Mouse (Mus musculus) intestine, embryonic 14.5 days (tissue): ENCODE data around the gene Gjb5. TPM values are rescaled to one million over a fixed set of nuclear protein-coding genes. Genes with fewer than 3 reads are reported as not detected.
A peak's percentile ranks its signal among the peaks of the same experiment; 100 is the strongest.

Experiments used
- ATAC-seq: fragments of 200-750 bp; cut with Nextera tagmentation; replicated peaks from 2 replicates; pipeline ENCODE4 v1.8.0; 2017; ENCODE audit warnings: low read depth, moderate number of reproducible peaks, moderate TSS enrichment, moderate library complexity; ENCODE audit not compliant: low FRiP score, low TSS enrichment
- DNase-seq: peaks from one replicate; pipeline ENCODE4 v3.0.0-alpha.2; 2018; ENCODE audit warnings: low spot score
- H3K27ac ChIP-seq: fragments of 300-500 bp; sonication (generic); 2 replicates; pipeline ENCODE4 v1.5.1; 2014; ENCODE audit warnings: low read depth, mild to moderate bottlenecking, control low read depth
- H3K27me3 ChIP-seq: fragments of 300-500 bp; sonication (generic); replicated peaks from 2 replicates; pipeline ENCODE4 v1.6.1; 2014; ENCODE audit warnings: low read length, control low read depth; ENCODE audit not compliant: control insufficient read depth, insufficient read depth
- H3K36me3 ChIP-seq: fragments of 300-500 bp; sonication (generic); 2 replicates; pipeline ENCODE4 v1.6.1; 2014; ENCODE audit warnings: low read length, control low read depth; ENCODE audit not compliant: control insufficient read depth, insufficient read depth
- H3K4me1 ChIP-seq: fragments of 300-500 bp; sonication (generic); replicated peaks from 2 replicates; pipeline ENCODE4 v1.6.1; 2014; ENCODE audit warnings: low read length, control low read depth, mixed read lengths; ENCODE audit not compliant: control insufficient read depth, insufficient read depth
- H3K4me2 ChIP-seq: fragments of 300-500 bp; sonication (generic); 2 replicates; pipeline ENCODE4 v1.6.1; 2014; ENCODE audit warnings: low read length
- H3K4me3 ChIP-seq: fragments of 300-500 bp; sonication (generic); 2 replicates; pipeline ENCODE4 v1.5.1; 2014; ENCODE audit warnings: low read depth, low read length, control low read depth, mixed read lengths
- H3K9ac ChIP-seq: fragments of 300-500 bp; sonication (generic); 2 replicates; pipeline ENCODE4 v1.6.1; 2014; ENCODE audit warnings: mild to moderate bottlenecking, low read length
- H3K9me3 ChIP-seq: fragments of 300-500 bp; sonication (generic); 2 replicates; pipeline ENCODE4 v1.6.1; 2016; ENCODE audit warnings: low read length, control low read depth; ENCODE audit not compliant: control insufficient read depth
- WGBS: fragments of 180-500 bp; shearing (Covaris S2); extraction: QIAGEN DNeasy Blood & Tissue Kit; methylation state at CpG from one replicate; pipeline ENCODE4 v1.1.7; 2014; 5-methylcytosine and 5-hydroxymethylcytosine counted together
- polyA plus RNA-seq: library from polyadenylated mRNA; unstranded; fragments of >200 nt; fragmentation: Nextera tagmentation; extraction: Ambion mirVana; gene quantifications from 2 replicates; pipeline ENCODE4 v1.2.1, GENCODE M21; 2014

Gene Gjb5
- polyA plus RNA-seq: 0.37 and 0.38 TPM in 2 replicates

DNA sequence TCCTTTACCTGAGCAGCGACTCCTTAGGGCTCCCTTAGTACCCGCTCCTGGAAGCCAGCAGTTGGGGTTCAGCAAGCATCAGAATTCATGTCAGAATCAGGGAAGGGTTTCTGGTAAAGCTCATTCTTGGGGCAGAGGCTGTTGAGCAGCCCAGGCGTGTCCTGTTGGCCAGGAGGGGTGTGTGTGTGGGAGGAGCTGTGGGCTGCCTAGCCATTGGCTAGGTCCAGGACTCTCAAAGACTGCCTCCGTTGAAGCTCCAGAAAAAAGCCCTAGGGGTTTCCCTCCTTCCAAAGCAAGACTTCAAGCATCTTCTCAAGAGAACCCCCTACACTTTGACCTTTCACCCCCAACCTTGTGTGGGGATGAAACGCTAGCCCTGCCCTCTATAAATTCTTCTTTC, at the start of gene Gjb5:
TSS of gene Gjb5 (minus strand) at position 164 of the 400 bp plus-strand sequence.
- Histone ChIP-seq H3K27me3 (no peaks in the 10 kb centered on the region), H3K4me3 (no peak within 1 kb of the TSS), H3K9me3 (no peaks in the 10 kb centered on the region), H3K9ac (no peak within 1 kb of the TSS), H3K4me2 (peak within 1 kb of the TSS; percentile 29), H3K4me1 (peaks cover 8% of the 10 kb centered on the region), H3K36me3 (no peaks in the 10 kb centered on the region), H3K27ac (no peak within 1 kb of the TSS)
- 21% methylated on average over 5 of the region's 5 CpGs for WGBS
- no peak for DNase-seq
- peak; percentile 65; the same call in 1 of the 2 replicates for ATAC-seq

DNA sequence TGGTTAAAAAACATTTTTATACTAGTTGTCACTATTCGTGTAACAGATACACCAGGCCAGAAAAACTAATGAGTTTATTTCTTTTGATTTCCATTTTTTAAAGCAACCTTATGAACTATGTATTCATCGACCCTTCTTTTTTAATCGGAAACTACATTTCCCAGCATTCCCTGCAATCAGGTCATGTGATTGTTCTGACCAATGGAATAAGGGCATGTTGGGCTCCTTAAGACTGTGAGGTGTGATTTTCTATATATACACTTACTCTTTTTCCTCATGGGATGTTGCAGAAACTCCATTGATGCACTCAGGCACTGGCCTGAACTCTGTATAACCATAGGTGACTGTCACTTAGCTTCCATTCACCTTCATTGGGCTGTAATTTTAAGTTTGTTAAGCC, 44.6 kb upstream of the Gjb5 start:
- Histone ChIP-seq H3K27ac (no peak overlapping the region), H3K4me2 (no peak overlapping the region), H3K9ac (no peak overlapping the region), H3K4me1 (no peaks in the 10 kb centered on the region), H3K9me3 (no peaks in the 10 kb centered on the region), H3K4me3 (no peak overlapping the region), H3K36me3 (no peaks in the 10 kb centered on the region), H3K27me3 (no peaks in the 10 kb centered on the region)
- no peak for DNase-seq
- no peak for ATAC-seq
- WGBS: 72% methylated on average over 3 of the region's 3 CpGs

DNA sequence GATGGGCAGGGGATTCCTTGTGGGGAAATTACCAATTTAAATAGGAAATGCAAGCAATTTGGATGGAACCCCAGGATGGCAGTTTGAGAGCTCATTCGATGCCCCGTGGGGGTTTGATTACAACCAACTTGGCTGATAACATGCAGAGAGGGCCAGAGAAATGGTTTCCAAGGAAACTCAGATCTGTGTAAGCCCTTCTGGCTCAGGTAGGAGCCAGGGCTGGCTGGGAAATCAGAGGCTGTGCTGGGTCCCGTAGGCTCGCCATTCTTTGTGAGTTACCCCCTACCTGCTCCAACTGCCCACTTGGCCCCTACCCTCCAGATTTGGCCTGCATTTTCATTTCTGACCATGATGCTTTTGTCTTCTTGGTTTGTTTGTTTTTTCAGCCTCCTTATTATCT, 44.2 kb upstream of the Gjb5 start:
- WGBS: 80% methylated on average over 4 of the region's 4 CpGs

DNA sequence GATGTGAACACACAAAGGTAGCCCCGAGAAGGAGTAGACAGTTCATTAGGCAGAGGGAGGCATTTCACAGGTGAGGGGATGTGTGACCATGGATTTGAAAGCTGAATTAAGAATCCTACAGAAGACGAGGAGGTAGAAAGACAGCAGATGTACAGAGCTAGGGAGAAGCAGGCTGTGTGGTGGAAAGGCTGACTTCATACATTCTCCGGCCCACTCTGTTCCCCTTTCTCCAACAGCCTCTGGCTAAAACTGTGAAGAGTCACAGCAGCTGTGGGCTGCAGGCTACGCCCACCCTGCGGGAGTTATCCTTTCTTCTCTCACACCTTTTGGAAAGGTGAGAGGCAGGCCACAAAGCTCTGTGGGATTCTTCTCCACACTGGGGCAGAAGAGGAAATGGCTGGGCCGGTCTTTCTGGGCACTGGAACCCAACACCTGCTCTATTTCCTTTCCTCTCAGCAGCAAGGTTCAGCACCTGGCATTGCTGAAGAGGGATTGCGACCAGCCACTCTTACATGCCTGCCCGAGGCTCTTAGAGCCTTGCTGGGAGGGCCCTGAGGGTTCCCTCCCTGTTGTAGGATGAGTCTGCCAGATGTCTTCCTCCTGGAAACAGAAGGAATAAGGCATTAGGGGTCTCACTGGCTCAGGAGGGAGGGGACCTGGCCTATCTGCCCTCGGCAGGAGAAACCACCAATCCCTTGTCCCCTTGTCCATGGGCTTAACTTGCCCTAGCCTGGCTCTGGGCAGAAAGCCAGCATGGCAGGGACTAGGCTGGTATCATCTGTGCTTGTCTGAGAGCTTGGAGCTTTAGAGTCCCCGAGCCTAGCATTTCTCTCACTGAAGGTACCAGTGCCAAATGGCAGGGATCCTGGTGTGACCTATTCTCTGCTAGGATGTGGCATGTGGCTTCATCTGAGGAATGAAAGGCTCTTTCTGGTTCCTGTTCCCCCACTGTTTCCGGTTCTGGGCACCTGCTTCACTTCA, 42.5 kb upstream of the Gjb5 start:
- no peaks in the 10 kb centered on the region for H3K4me1 ChIP-seq
- H3K4me2 ChIP-seq: no peak overlapping the region
- no peak for DNase-seq
- no peaks in the 10 kb centered on the region for H3K9me3 ChIP-seq
- H3K27ac ChIP-seq: no peak overlapping the region
- H3K36me3 ChIP-seq: no peaks in the 10 kb centered on the region
- H3K4me3 ChIP-seq: no peak overlapping the region
- 54% methylated on average over 11 of the region's 11 CpGs for WGBS
- ATAC-seq: no peak
- H3K9ac ChIP-seq: no peak overlapping the region
- no peaks in the 10 kb centered on the region for H3K27me3 ChIP-seq

More for the DNA sequence above, 44.2 kb upstream of the Gjb5 start:
- DNase-seq (no peak), ATAC-seq (no peak)
- Histone ChIP-seq H3K36me3 (no peaks in the 10 kb centered on the region), H3K4me2 (no peak overlapping the region), H3K4me3 (no peak overlapping the region), H3K9ac (no peak overlapping the region), H3K27me3 (no peaks in the 10 kb centered on the region), H3K27ac (no peak overlapping the region), H3K9me3 (no peaks in the 10 kb centered on the region), H3K4me1 (no peaks in the 10 kb centered on the region)

DNA sequence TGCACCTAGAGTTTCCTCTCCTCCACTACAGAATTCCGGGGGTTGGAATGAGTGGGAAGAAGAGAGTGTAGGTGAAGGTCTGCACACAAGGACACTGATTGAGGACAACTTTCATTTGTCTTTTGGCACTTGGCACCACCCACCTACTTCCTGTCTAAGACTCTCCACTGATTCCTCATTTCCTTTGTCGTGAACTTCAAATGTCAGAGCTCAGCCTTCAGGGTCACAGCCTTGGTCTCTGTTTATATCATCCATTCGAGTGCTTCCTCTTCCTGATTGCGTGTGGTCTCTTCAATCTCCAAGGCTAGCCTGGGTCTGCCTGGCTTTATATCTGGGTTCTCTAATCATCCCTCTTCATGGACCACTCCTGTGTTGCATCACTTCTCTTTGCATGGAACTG, 37.6 kb upstream of the Gjb5 start:
- Histone ChIP-seq H3K4me3 (no peak overlapping the region), H3K9ac (no peak overlapping the region), H3K27me3 (no peaks in the 10 kb centered on the region), H3K4me2 (no peak overlapping the region), H3K9me3 (no peaks in the 10 kb centered on the region), H3K4me1 (no peaks in the 10 kb centered on the region), H3K27ac (no peak overlapping the region), H3K36me3 (no peaks in the 10 kb centered on the region)
- DNase-seq (no peak), ATAC-seq (no peak)
- 46% methylated on average over 4 of the region's 4 CpGs for WGBS

DNA sequence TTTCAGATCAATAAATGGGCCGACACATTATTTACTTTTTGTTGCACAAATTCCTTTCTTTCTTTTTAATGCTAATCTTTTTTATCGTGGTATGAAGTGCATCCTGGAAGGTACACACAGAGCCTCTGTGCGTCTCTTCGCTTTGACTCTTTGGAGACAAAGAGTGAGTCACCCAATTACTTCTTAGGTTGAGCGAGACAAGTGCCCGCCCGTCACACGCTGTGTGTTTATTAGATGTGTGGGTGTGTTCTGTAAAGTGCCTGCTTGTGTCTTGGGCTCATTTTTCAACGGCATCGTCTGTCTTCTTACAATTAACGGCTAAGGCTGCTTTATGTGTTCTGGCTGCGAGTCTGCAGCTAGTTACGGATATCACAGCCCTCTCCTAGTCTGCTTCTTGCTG, 31.7 kb upstream of the Gjb5 start:
- WGBS: 18% methylated on average over 13 of the region's 13 CpGs
- no peak overlapping the region for H3K9ac ChIP-seq

DNA sequence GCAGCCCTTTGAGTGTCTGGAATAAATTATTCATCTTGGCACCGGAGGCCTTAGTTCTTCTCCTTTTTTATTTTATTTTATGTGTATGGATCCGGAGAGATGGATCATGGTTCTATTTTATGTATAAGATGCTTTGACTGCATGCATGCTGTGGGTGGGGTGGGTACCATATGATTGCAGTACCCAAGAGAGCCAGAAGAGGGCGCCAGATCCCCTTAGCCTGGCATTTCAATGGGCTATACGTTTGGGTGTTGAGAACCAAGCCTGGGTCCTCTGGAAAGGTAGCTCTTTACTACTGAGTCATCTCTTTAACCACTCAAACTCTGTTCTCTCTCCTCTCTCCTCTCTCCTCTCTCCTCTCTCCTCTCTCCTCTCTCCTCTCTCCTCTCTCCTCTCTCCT, 19.4 kb upstream of the Gjb5 start:
- no peak overlapping the region for H3K9ac ChIP-seq
- H3K27ac ChIP-seq: no peak overlapping the region
- no peaks in the 10 kb centered on the region for H3K9me3 ChIP-seq
- H3K4me3 ChIP-seq: no peak overlapping the region
- ATAC-seq (no peak), DNase-seq (no peak)
- H3K4me2 ChIP-seq: no peak overlapping the region
- 29% methylated on average over 4 of the region's 4 CpGs for WGBS
- H3K4me1 ChIP-seq: peaks cover 14% of the 10 kb centered on the region
- no peaks in the 10 kb centered on the region for H3K27me3 ChIP-seq
- H3K36me3 ChIP-seq: no peaks in the 10 kb centered on the region

More for the DNA sequence above, 31.7 kb upstream of the Gjb5 start:
- Histone ChIP-seq H3K9me3 (no peaks in the 10 kb centered on the region), H3K4me1 (peaks cover 6% of the 10 kb centered on the region), H3K4me2 (0 out of 2 replicates have a peak overlapping the region, but pooled peaks have one; percentile 2), H3K36me3 (no peaks in the 10 kb centered on the region), H3K27ac (no peak overlapping the region), H3K27me3 (0 out of 2 replicates have a peak, but pooled peaks cover 2% of the 10 kb centered on the region), H3K4me3 (no peak overlapping the region)
- ATAC-seq (no peak), DNase-seq (no peak)

DNA sequence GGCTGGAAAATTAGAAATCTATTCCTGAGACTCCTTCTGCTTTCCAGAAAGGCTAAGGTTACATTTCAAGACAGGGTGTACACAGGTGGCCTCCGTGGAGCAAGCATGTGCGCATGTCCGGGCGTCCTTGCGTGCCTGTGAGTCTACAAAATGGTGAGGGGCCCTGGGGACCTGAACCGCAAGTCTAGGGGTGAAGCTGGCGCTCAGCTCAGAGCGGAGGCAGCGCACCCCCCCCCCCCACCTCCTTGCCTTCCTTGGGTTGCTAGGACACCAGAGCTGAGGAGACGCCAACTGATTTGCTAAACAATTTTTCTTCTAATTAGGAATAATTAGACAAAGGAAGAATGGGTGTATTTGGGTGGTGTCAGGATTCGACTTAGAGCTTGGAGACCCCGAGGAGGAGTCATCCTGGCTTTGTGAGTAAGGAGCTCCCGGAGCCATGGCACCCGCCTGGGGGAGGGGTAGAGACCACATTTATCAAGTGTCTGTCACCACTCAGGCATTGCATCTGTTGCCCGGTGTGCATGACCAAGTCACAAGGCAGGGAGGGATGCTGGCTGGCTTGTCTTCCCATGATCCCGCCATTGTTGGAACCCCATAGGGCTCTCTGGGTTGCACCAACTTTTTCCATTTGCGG, 17.7 kb upstream of the Gjb5 start:
- Histone ChIP-seq H3K36me3 (no peaks in the 10 kb centered on the region), H3K4me1 (peaks cover 17% of the 10 kb centered on the region), H3K27me3 (no peaks in the 10 kb centered on the region), H3K27ac (no peak overlapping the region), H3K9me3 (no peaks in the 10 kb centered on the region), H3K9ac (no peak overlapping the region), H3K4me3 (no peak overlapping the region), H3K4me2 (no peak overlapping the region)
- WGBS: 87% methylated on average over 17 of the region's 17 CpGs
- ATAC-seq: no peak
- no peak for DNase-seq
